Mouse (Mus musculus): ENCODE measurements around the gene Mgat3. TPM values are rescaled to one million over a fixed set of nuclear protein-coding genes. Genes with fewer than 3 reads are reported as not detected.

The Mgat3 gene
- total and polyA plus RNA-seq, 2 experiments from 2014 or later, result 9.9 to 65.6 TPM

DNA sequence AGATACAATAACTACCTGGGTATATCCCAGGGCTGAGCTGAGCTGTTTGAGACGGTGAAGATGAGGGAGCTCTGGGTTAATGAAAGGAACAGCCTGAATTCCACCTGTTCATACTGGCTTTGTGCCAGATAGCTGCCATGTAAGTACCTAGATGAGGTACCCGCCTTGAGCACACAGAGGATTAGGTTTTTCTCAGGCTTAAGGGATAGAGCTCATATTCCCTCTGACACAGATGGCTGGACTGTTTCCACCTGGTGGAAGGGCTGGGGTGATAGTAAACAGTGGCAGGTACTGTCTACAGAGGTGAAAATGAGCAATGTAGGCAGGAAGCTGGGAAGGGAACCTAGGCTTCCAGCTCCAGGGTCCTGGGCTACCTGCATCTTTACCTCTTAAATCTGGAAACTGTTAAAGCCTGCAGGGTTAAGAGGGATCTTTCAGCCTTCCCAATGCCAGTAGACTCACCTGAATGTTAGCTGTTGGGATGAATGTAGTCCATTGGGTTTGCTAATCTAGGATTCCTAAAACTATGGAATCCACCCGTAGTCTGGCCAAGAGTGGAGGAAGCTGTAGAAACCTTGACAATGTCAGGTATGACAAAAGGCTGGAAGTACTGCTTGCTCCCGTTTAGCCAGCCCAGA is 84.2 kb downstream of the Mgat3 start:
- DNase-seq (no peak), ATAC-seq (no peak)
- Histone ChIP-seq H3K9ac (no peak overlapping the region), H3K4me2 (ENCODE audit: low read depth) (peak overlapping the region; percentile 97), H3K36me3 (ENCODE audit: insufficient read depth) (peaks cover 50% of the 10 kb centered on the region), H3K27me3 (ENCODE audit: insufficient read depth, low read length) (no peaks in the 10 kb centered on the region), H3K4me3 (ENCODE audit: low read depth, low read length) (peak overlapping the region; percentile 93; the same call in 1 of the 2 replicates), H3K27ac (ENCODE audit: low read depth, low read length) (peak overlapping the region; percentile 41; the same call in 1 of the 2 replicates), H3K4me1 (ENCODE audit: insufficient read depth) (peaks cover 22% of the 10 kb centered on the region), H3K9me3 (ENCODE audit: low read length) (no peaks in the 10 kb centered on the region)
- no peak for TF ChIP-seq CTCF (IDR thresholded peaks at IDR 0.05; ENCODE audit: low read depth)
- WGBS, result 14% methylated on average over 4 of the region's 4 CpGs

DNA sequence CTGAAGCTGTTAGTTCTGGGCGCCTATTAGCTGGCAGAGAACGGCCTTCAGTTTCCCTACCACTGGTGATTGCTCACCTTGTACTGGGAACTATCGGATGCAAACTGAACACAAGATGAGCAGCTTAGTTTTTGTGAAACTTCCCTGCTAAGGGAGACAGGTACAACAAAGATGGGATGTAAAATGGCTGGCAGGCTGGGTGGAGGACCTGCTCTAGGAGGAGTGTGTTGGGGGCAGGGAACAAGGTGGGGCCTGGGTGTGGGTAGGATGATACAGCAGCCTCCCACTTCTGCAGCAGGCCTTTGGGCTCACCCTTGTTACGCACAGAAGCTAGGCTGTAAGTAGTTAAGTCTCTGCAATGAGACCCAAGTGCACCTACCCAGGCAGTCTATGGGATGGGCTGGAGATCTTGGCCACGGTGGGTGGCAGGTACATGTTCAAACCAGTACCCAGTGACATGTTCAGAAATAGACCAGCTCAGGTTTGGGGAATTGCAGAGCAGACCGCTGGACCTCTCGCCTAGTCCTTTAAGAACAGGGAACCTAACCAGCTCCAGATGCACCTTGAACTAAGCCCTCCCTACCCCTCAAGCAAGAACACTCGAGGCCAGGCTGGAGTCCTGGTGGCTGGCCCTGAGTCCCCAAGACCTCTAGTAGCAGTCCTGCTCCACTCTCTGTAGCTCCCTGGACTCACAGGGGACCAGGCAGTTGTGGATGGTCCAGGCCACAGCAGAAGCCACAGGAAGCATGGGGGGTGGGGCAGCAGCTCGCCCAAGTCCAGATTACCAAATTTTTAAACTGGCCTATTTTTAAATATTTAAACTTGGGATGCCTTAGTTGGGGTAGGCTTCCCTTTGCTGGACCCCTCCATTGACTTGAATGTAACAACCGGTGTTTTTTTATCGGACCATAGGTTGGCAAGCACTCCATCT is 85.0 kb downstream of the Mgat3 start:
- WGBS, result 65% methylated on average over 11 of the region's 11 CpGs
- H3K36me3 ChIP-seq (ENCODE audit: insufficient read depth), result peaks cover 47% of the 10 kb centered on the region
- no peak for TF ChIP-seq CTCF (IDR thresholded peaks at IDR 0.05; ENCODE audit: low read depth)
- ATAC-seq, result no peak
- H3K4me3 ChIP-seq (ENCODE audit: low read depth, low read length), result no peak overlapping the region
- peak overlapping the region; percentile 41; the same call in 1 of the 2 replicates for H3K27ac ChIP-seq (ENCODE audit: low read depth, low read length)
- no peak overlapping the region for H3K9ac ChIP-seq
- no peak for DNase-seq
- no peaks in the 10 kb centered on the region for H3K9me3 ChIP-seq (ENCODE audit: low read length)
- H3K4me2 ChIP-seq (ENCODE audit: low read depth), result 0 out of 2 replicates have a peak overlapping the region, but pooled peaks have one; percentile 97
- H3K27me3 ChIP-seq (ENCODE audit: insufficient read depth, low read length), result no peaks in the 10 kb centered on the region
- H3K4me1 ChIP-seq (ENCODE audit: insufficient read depth), result peaks cover 30% of the 10 kb centered on the region

DNA sequence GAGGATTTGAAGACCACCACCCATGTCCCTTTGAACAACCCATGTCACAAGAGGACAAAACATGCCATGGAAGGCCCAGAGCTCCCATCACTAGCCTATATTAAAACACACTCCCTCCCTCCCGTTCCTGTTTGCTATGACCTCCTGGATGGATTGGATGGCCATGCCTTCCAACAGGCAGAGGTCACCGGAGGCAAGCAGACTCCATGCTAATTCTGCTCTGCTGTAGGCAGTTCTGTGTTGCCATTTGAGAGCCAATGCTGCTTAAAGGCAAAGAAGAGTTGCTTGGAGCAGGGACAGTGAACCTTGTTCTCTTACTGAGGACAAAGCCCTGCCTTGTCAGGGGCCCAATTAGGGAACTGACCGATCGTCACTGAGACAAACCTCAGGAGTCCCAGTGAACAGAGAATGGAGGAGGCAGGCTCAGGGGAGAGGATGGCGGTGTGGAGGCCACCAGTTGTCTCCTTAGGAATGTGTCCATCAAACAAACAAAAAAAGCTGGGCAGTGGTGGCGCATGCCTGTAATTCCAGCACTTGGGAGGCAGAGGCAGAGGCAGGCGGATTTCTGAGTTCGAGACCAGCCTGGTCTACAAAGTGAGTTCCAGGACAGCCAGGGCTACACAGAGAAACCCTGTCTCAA is 86.0 kb downstream of the Mgat3 start:
- Histone ChIP-seq H3K4me2 (ENCODE audit: low read depth) (no peak overlapping the region), H3K4me1 (ENCODE audit: insufficient read depth) (peaks cover 24% of the 10 kb centered on the region), H3K36me3 (ENCODE audit: insufficient read depth) (peaks cover 47% of the 10 kb centered on the region), H3K27me3 (ENCODE audit: insufficient read depth, low read length) (no peaks in the 10 kb centered on the region), H3K9me3 (ENCODE audit: low read length) (no peaks in the 10 kb centered on the region), H3K27ac (ENCODE audit: low read depth, low read length) (no peak overlapping the region), H3K9ac (no peak overlapping the region), H3K4me3 (ENCODE audit: low read depth, low read length) (no peak overlapping the region)
- no peak for DNase-seq
- no peak for TF ChIP-seq CTCF (IDR thresholded peaks at IDR 0.05; ENCODE audit: low read depth)
- 64% methylated on average over 8 of the region's 8 CpGs for WGBS
- no peak for ATAC-seq

DNA sequence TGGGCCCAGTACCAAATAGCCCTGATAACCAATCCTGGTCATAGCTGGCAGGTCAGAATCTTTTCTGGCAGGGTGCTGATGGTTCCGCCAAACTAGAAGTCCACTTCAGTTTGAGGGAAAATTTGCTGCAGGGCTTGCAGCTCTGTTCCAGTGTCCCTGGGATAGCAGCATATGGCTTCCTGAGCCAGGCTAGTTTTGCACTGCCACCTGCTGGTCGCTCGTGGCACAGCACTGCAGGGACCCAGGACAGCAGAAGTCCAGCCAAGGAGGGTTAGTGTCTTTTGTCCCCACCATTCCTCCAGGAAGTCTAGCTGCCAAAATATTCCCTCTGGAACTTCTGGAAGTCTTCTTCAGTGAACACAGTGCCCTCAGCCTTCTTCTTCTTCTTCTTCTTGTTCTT is 87.2 kb downstream of the Mgat3 start:
- Histone ChIP-seq H3K4me1 (ENCODE audit: insufficient read depth) (peaks cover 24% of the 10 kb centered on the region), H3K36me3 (ENCODE audit: insufficient read depth) (peaks cover 47% of the 10 kb centered on the region), H3K27me3 (ENCODE audit: insufficient read depth, low read length) (no peaks in the 10 kb centered on the region), H3K9me3 (ENCODE audit: low read length) (no peaks in the 10 kb centered on the region), H3K4me2 (ENCODE audit: low read depth) (no peak overlapping the region), H3K9ac (no peak overlapping the region), H3K4me3 (ENCODE audit: low read depth, low read length) (no peak overlapping the region), H3K27ac (ENCODE audit: low read depth, low read length) (no peak overlapping the region)
- TF ChIP-seq CTCF (IDR thresholded peaks at IDR 0.05; ENCODE audit: low read depth), result peak; percentile 96
- 0 out of 2 replicates have a peak, but pooled peaks have one; percentile 19 for ATAC-seq
- peak; percentile 86 for DNase-seq
- 12% methylated on average over 3 of the region's 3 CpGs for WGBS

DNA sequence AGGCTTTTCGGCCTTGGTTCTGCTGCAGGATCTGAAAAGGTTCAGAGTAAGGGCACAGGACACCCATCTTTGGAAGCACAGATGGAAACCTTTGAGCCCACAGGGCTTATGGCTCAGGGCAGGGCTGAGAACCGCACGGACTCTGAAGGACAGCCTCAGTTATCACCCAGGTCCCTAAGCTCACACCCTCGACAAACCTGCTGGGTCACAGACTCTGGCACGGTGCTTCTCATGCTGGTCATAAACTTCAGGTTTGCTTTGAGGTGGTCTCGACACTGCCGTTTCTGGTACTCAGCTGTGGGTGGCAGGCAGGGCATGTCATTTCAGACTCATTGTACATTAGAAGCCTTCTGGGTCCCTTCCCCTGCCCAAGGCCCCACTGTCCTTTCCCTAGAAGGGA is 87.6 kb downstream of the Mgat3 start:
- TF ChIP-seq CTCF (IDR thresholded peaks at IDR 0.05; ENCODE audit: low read depth), result no peak
- Histone ChIP-seq H3K27ac (ENCODE audit: low read depth, low read length) (no peak overlapping the region), H3K4me1 (ENCODE audit: insufficient read depth) (peaks cover 24% of the 10 kb centered on the region), H3K36me3 (ENCODE audit: insufficient read depth) (peaks cover 47% of the 10 kb centered on the region), H3K27me3 (ENCODE audit: insufficient read depth, low read length) (no peaks in the 10 kb centered on the region), H3K9me3 (ENCODE audit: low read length) (no peaks in the 10 kb centered on the region), H3K4me3 (ENCODE audit: low read depth, low read length) (no peak overlapping the region), H3K9ac (no peak overlapping the region), H3K4me2 (ENCODE audit: low read depth) (no peak overlapping the region)
- WGBS, result 87% methylated on average over 7 of the region's 7 CpGs
- DNase-seq (no peak), ATAC-seq (no peak)

DNA sequence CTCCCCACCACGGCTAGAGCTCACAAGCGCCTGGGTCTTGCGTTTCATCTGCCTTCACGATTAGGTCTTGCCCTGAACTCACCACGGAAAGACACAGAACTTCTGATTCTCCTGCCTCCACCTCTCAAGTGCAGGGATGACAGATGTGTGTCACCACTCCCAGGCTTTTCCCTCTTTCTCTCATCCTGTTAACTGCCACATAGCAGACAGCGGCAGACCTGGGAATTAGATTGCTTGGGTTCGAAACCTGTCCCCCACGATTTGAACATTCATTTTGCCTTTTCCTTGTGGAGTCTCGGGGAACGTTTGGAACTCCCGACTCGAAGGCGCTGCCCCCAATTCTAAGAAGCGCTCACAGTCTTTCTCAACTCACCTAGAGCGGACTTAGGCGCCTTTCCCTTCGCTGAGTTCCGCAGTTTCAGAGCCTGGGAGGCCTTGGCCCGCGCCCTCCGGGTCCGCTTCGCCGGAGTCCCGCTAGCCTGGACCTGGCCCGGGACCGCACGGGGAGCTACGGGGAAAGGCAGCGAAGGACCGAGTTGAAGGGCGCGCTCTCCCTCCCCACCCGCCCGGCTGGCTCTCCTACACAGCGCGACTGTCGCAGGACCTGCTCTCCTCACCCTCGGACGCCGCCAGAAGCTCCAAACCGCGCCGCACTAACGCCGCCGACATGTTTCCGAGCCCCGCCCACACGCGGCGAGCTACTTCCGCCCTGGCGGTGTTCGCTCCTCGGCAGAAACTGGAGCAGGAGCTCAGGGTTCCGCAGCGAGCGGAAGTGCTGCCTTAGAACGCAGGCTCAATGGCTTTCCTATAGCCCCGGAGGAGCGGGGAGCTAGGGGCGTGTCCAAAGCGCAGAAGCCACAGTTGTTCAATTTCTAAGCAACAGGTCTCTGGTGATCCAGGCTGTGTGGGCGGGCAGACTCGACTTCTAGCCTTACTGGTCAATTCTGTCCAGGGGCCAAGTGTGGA is 90.4 kb downstream of the Mgat3 start, which contains the start of gene Rps19bp1:
Gene Rps19bp1, minus strand, starts transcription at position 706 of the 966 bp plus-strand sequence.
- 2% methylated on average over 66 of the region's 66 CpGs for WGBS
- peak within 1 kb of the TSS; percentile 54; the same call in 1 of the 2 replicates for H3K27ac ChIP-seq (ENCODE audit: low read depth, low read length)
- ATAC-seq (peak; percentile 95), DNase-seq (peak; percentile 95)
- H3K4me3 ChIP-seq (ENCODE audit: low read depth, low read length), result peak within 1 kb of the TSS; percentile 80
- TF ChIP-seq CTCF (IDR thresholded peaks at IDR 0.05; ENCODE audit: low read depth), result no peak
- H3K4me2 ChIP-seq (ENCODE audit: low read depth), result peak within 1 kb of the TSS; percentile 79
- peaks cover 19% of the 10 kb centered on the region for H3K36me3 ChIP-seq (ENCODE audit: insufficient read depth)
- peak within 1 kb of the TSS; percentile 77 for H3K9ac ChIP-seq
- no peaks in the 10 kb centered on the region for H3K9me3 ChIP-seq (ENCODE audit: low read length)
- H3K4me1 ChIP-seq (ENCODE audit: insufficient read depth), result peaks cover 9% of the 10 kb centered on the region; the same call in 1 of the 2 replicates
- no peaks in the 10 kb centered on the region for H3K27me3 ChIP-seq (ENCODE audit: insufficient read depth, low read length)

Other genes with a start within 250 kb of the Mgat3 start
- 6.4 and 11.1 TPM in 2 replicates for gene Cbx7, start 202.6 kb upstream of the Mgat3 start, total RNA-seq (2014; rRNA removed)
- 2.4 and 3.1 TPM in 2 replicates for gene Cbx7, start 202.6 kb upstream of the Mgat3 start, polyA plus RNA-seq (2015; fragmentation: Nextera tagmentation; extraction: Ambion mirVana)
- 13.2 and 17.8 TPM in 2 replicates for gene Pdgfb, start 158.7 kb upstream of the Mgat3 start, total RNA-seq (2014; rRNA removed)
- gene Pdgfb, start 158.7 kb upstream of the Mgat3 start, polyA plus RNA-seq (2015; fragmentation: Nextera tagmentation; extraction: Ambion mirVana), result 4.6 and 7.6 TPM in 2 replicates
- 113 and 127 TPM in 2 replicates for gene Syngr1, start 82.4 kb upstream of the Mgat3 start, total RNA-seq (2014; rRNA removed)
- gene Syngr1, start 82.4 kb upstream of the Mgat3 start, polyA plus RNA-seq (2015; fragmentation: Nextera tagmentation; extraction: Ambion mirVana), result 58.6 and 69.0 TPM in 2 replicates
- 804 and 1,069 TPM in 2 replicates for gene Rpl3, start 81.9 kb upstream of the Mgat3 start, total RNA-seq (2014; rRNA removed)
- gene Rpl3, start 81.9 kb upstream of the Mgat3 start, polyA plus RNA-seq (2015; fragmentation: Nextera tagmentation; extraction: Ambion mirVana), result 578 and 651 TPM in 2 replicates
- 48.8 and 52.1 TPM in 2 replicates for gene Tab1, start 40.6 kb upstream of the Mgat3 start, total RNA-seq (2014; rRNA removed)
- 21.6 and 25.7 TPM in 2 replicates for gene Tab1, start 40.6 kb upstream of the Mgat3 start, polyA plus RNA-seq (2015; fragmentation: Nextera tagmentation; extraction: Ambion mirVana)
- gene Mief1, start 60.3 kb downstream of the Mgat3 start, total RNA-seq (2014; rRNA removed), result 28.1 and 37.0 TPM in 2 replicates
- gene Mief1, start 60.3 kb downstream of the Mgat3 start, polyA plus RNA-seq (2015; fragmentation: Nextera tagmentation; extraction: Ambion mirVana), result 13.5 and 20.0 TPM in 2 replicates
- gene AC140267.1, start 62.1 kb downstream of the Mgat3 start, total RNA-seq (2014; rRNA removed), result not detected in 2 replicates
- not detected in 2 replicates for gene AC140267.1, start 62.1 kb downstream of the Mgat3 start, polyA plus RNA-seq (2015; fragmentation: Nextera tagmentation; extraction: Ambion mirVana)
- gene Atf4, start 81.5 kb downstream of the Mgat3 start, total RNA-seq (2014; rRNA removed), result 163 and 164 TPM in 2 replicates
- 103 and 109 TPM in 2 replicates for gene Atf4, start 81.5 kb downstream of the Mgat3 start, polyA plus RNA-seq (2015; fragmentation: Nextera tagmentation; extraction: Ambion mirVana)
- gene Rps19bp1, start 90.6 kb downstream of the Mgat3 start, total RNA-seq (2014; rRNA removed), result 38.7 and 56.6 TPM in 2 replicates
- 84.7 and 98.9 TPM in 2 replicates for gene Rps19bp1, start 90.6 kb downstream of the Mgat3 start, polyA plus RNA-seq (2015; fragmentation: Nextera tagmentation; extraction: Ambion mirVana)
- 11.1 and 12.5 TPM in 2 replicates for gene Cacna1i, start 113.5 kb downstream of the Mgat3 start, total RNA-seq (2014; rRNA removed)
- 0.34 and 0.58 TPM in 2 replicates for gene Cacna1i, start 113.5 kb downstream of the Mgat3 start, polyA plus RNA-seq (2015; fragmentation: Nextera tagmentation; extraction: Ambion mirVana)

Measured in forebrain, postnatal 0 days (tissue).